Mouse (Mus musculus) liver, adult 2 months (tissue): ENCODE measurements around the gene Gm33543.

ENCODE experiments used
- CTCF ChIP-seq: fragments of 200-500 bp; IDR thresholded peaks from 2 replicates; pipeline ENCODE4 v1.5.1; 2011; ENCODE audit warnings: low read depth, low read length, control low read depth
- POLR2A ChIP-seq: fragments of 200-500 bp; IDR thresholded peaks from 2 replicates; pipeline ENCODE4 v1.6.1; 2011; ENCODE audit warnings: low read length, control low read depth; ENCODE audit not compliant: insufficient read depth; ENCODE audit errors: extremely low read depth

GRCm38 (mm10) chr10:95870782-95871181 lies 28.1 kb upstream of the Gm33543 start:
- TF ChIP-seq CTCF (no peak), POLR2A (no peak)
